Mouse (Mus musculus): ENCODE measurements around the gene Klhl10.

DNA sequence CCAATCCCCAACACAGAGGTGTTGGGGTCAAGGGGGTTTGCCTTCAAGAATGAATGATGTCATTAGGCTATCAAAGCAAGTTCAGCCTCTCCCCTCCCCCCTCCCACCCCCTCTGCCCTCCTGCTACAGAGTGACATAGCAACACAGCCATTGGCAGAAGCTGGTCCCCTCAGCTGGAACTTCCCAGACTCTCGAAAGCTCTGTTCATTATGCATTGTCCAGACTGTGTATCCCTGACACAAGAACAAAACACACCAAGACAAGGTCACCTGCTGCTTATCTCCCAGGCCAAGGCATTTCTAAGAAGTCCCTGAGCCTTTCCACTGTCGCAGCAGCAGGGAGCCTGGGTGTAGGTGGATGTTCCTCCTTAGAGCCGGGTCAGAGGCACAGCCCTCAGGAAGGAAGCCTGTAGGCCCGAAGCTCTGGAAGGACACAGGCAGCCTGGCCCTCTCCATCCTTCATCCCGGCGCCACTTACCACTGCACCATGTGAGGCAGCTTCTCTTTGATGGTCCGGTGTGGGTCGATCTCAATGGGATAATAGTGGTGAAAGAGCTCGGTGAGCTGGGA, 6.0 kb upstream of the Klhl10 start:
- TF ChIP-seq CTCF (IDR thresholded peaks at IDR 0.05; ENCODE audit: insufficient read depth, low read depth, low read length) (no peak), POLR2A (IDR thresholded peaks at IDR 0.05; ENCODE audit: insufficient read depth, low read depth, low read length) (no peak)

Measured in olfactory bulb, adult 2 months (tissue).